Mouse (Mus musculus) kidney, adult 2 months (tissue): Measurements from ENCODE around the gene Palm. TPM values are rescaled to one million over a fixed set of nuclear protein-coding genes. Genes with fewer than 3 reads are reported as not detected.

Experiments
- DNase-seq: peaks from one replicate; pipeline ENCODE4 v3.0.0; 2021
- H3K27ac ChIP-seq: fragments of 200-500 bp; 2 replicates; pipeline ENCODE4 v1.5.1; 2012; ENCODE audit warnings: low read depth, low read length, control low read depth, inconsistent platforms; ENCODE audit not compliant: insufficient read depth
- H3K27me3 ChIP-seq: fragments of 200-500 bp; replicated peaks from 2 replicates; pipeline ENCODE4 v1.6.1; 2012; ENCODE audit warnings: mild to moderate bottlenecking, moderate library complexity, low read length, inconsistent platforms; ENCODE audit not compliant: control insufficient read depth, insufficient read depth
- H3K36me3 ChIP-seq: fragments of 200-500 bp; 2 replicates; pipeline ENCODE4 v1.6.1; 2012; ENCODE audit warnings: mild to moderate bottlenecking, moderate library complexity, low read length, inconsistent platforms; ENCODE audit not compliant: control insufficient read depth, insufficient read depth
- H3K4me1 ChIP-seq: fragments of 200-500 bp; 2 replicates; pipeline ENCODE4 v1.6.1; 2011; ENCODE audit warnings: low read length; ENCODE audit not compliant: control insufficient read depth, insufficient read depth
- H3K4me3 ChIP-seq: fragments of 200-500 bp; 2 replicates; pipeline ENCODE4 v1.5.1; 2011; ENCODE audit warnings: mild to moderate bottlenecking, low read depth, low read length, control low read depth; ENCODE audit not compliant: insufficient read depth
- CTCF ChIP-seq: fragments of 200-500 bp; conservative IDR thresholded peaks from 2 replicates; pipeline ENCODE4 v1.5.1; 2011; ENCODE audit warnings: low read depth, mild to moderate bottlenecking, control low read depth, low read length, moderate library complexity, mixed read lengths; ENCODE audit not compliant: insufficient read depth, insufficient read length
- POLR2A ChIP-seq: fragments of 200-500 bp; IDR thresholded peaks from one replicate; pipeline ENCODE4 v1.6.1; 2011; ENCODE audit warnings: low read depth, low read length, control low read depth
- WGBS: fragments of 180-500 bp; shearing (Covaris S2); methylation state at CpG from one replicate; pipeline ENCODE4 v1.1.7; 2018; 5-methylcytosine and 5-hydroxymethylcytosine counted together
- polyA plus RNA-seq: library from polyadenylated mRNA; depleted of rRNA; stranded (reverse); fragments of >200 nt; gene quantifications from 2 replicates; pipeline ENCODE4 v1.2.3, GENCODE M21; 2012

Gene Palm
- polyA plus RNA-seq, 1 experiment: 110 TPM

DNA sequence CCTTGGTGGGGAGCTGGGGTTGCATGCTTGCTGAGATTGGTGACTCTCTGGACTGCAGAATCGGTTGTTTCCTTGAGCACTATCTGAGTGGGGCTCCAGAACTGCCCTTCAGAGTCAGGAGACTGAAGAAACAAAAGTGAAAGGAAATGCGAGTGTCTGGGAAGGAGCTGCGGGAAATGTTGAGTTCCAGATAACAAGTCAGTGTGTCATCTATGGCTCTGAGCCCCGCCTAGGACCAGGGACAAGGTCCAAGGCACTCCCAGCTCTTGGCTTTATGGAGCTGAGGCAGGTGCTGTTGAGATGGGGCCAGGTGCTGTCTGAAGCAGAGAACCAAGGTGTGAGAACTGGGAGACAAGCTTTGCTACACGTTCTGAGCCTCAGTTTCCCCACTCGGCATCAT is 31.0 kb downstream of the Palm start:
- no peak for TF ChIP-seq CTCF
- no peak for TF ChIP-seq POLR2A
- no peak overlapping the region for H3K4me3 ChIP-seq
- WGBS: 41% methylated on average over 6 of the region's 6 CpGs
- DNase-seq: peak; percentile 62
- no peaks in the 10 kb centered on the region; the same call in 1 of the 2 replicates for H3K36me3 ChIP-seq
- H3K27ac ChIP-seq: peak overlapping the region; percentile 29; the same call in 1 of the 2 replicates
- peaks cover 26% of the 10 kb centered on the region for H3K4me1 ChIP-seq
- H3K27me3 ChIP-seq: no peaks in the 10 kb centered on the region

- Histone ChIP-seq H3K27me3 (no peaks in the 10 kb centered on the region), H3K4me3 (no peak overlapping the region), H3K36me3 (no peaks in the 10 kb centered on the region), H3K27ac (no peak overlapping the region), H3K4me1 (no peaks in the 10 kb centered on the region)
- WGBS: 85% methylated on average over 3 of the region's 3 CpGs
- TF ChIP-seq CTCF: no peak
- TF ChIP-seq POLR2A: no peak
- DNase-seq: no peak
These were observed 38.2 kb downstream of the Palm start for GRCm38 (mm10) chr10:79831583-79831982.

GRCm38 (mm10) chr10:79832026-79832785 is 38.8 kb downstream of the Palm start:
- TF ChIP-seq CTCF (no peak), POLR2A (no peak)
- Histone ChIP-seq H3K4me3 (no peak overlapping the region), H3K27me3 (no peaks in the 10 kb centered on the region), H3K27ac (no peak overlapping the region), H3K36me3 (no peaks in the 10 kb centered on the region), H3K4me1 (no peaks in the 10 kb centered on the region)
- WGBS: 63% methylated on average over 7 of the region's 7 CpGs
- no peak for DNase-seq

DNA sequence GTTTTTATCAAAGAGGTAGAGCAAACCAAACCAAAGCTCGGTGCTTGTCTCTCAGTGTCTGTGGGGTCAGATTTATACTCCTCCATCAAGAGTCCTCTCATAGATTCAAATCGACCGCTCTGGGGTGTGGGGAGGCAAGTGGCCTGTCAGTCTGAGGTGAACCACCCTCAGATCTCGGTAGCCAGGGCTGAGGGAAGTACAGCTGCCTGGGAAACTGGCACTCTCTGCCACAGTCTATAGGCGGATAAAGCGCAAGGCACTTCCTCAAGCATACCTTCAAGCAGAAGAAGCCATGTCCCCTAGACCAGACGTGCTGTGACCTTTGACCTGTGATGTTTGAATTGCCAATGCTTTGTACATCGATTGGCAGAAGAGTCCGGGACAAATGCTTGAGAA is 39.4 kb downstream of the Palm start:
- no peaks in the 10 kb centered on the region for H3K4me1 ChIP-seq
- DNase-seq: no peak
- TF ChIP-seq POLR2A (no peak), CTCF (no peak)
- H3K4me3 ChIP-seq: no peak overlapping the region
- no peaks in the 10 kb centered on the region for H3K36me3 ChIP-seq
- no peaks in the 10 kb centered on the region for H3K27me3 ChIP-seq
- no peak overlapping the region for H3K27ac ChIP-seq
- 80% methylated on average over 9 of the region's 9 CpGs for WGBS

DNA sequence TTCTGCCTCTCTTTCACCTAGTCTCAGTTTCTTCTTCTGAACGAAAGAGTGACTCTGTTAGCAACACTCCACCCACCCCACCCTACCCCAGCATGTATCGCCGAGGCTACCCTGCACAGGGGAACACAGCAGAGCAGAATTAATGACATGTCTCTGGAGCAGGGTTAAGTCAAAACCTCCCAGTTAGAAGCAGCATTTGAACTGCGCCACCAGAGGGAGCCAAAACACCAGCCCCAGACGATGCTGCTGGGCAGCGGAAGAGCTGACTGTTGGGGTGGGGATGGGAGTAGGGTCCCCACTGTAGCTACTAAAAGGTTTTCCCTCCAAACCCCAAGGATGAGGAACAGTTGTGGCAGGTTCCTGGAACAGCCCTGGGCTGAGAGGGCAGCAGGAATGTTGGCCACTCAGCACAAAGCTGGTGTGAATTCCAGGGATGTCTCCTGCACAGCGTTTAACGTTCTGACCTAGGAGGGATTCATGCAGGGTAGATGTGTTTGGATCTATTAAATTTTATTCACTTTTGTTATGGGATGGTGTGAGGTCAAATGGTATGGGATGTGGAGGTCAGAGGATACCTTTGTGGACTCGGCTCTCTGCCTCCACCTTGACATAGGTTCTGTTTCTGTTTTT is 41.5 kb downstream of the Palm start:
- peak; percentile 90 for TF ChIP-seq CTCF
- TF ChIP-seq POLR2A: no peak
- H3K4me3 ChIP-seq: no peak overlapping the region
- H3K27ac ChIP-seq: no peak overlapping the region
- WGBS: 16% methylated on average over 9 of the region's 9 CpGs
- peak; percentile 74 for DNase-seq
- no peaks in the 10 kb centered on the region for H3K27me3 ChIP-seq
- peaks cover 4% of the 10 kb centered on the region; the same call in 1 of the 2 replicates for H3K4me1 ChIP-seq
- no peaks in the 10 kb centered on the region for H3K36me3 ChIP-seq

DNA sequence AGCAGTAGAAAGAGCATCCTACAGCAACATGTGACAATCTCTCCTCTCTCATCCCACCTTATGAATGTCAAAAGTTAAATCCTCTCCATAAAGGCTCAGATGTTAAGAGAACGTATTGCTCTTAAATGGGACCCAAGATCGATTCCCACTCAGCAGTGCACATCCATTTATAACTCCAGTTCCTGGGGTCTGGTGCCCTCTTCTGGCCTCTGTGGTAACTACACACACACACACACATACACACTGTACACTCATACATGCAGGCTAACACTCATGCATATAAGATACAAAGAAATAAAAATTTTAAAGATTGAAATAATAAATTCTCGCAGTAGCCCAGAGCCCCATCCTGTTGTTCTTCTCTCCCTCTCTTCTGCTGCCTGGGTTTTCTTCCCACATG is 43.5 kb downstream of the Palm start:
- TF ChIP-seq POLR2A: no peak
- no peak for TF ChIP-seq CTCF
- Histone ChIP-seq H3K36me3 (no peaks in the 10 kb centered on the region), H3K27me3 (no peaks in the 10 kb centered on the region), H3K27ac (no peak overlapping the region), H3K4me1 (peaks cover 4% of the 10 kb centered on the region; the same call in 1 of the 2 replicates), H3K4me3 (no peak overlapping the region)
- DNase-seq: no peak
- 99% methylated on average over 3 of the region's 3 CpGs for WGBS

- 0 out of 2 replicates have a peak overlapping the region, but pooled peaks have one; percentile 36 for H3K27ac ChIP-seq
- peaks cover 4% of the 10 kb centered on the region; the same call in 1 of the 2 replicates for H3K4me1 ChIP-seq
- H3K36me3 ChIP-seq: no peaks in the 10 kb centered on the region
- DNase-seq: peak; percentile 53
- 37% methylated on average over 2 of the region's 2 CpGs for WGBS
- no peaks in the 10 kb centered on the region for H3K27me3 ChIP-seq
- TF ChIP-seq CTCF (no peak), POLR2A (no peak)
- H3K4me3 ChIP-seq: no peak overlapping the region
These were observed 44.8 kb downstream of the Palm start for GRCm38 (mm10) chr10:79838151-79838550.
